Mouse (Mus musculus): Measurements from ENCODE around the gene Srsf4.

DNA sequence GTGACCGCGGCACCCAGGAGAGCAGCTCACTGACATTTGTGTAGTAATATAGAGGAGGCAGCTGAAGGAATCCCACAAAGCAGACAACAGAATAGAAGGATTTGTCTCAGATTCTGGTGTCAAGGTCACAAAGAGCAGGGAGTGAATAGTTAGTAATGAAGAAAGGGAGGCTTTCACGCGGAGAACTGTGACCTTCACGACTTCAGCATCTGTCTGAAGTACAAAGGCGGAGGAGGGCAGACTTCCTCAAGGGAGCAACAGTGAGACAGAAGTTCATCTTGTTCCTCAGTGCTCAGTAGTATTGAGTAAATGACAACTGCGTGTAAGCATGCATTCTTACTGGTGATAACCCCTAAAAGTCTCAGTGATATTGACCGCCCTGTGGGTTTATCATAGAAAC, 77.2 kb downstream of the Srsf4 start:
- TF ChIP-seq CTCF (conservative IDR thresholded peaks at IDR 0.05 in 1 of 2, IDR thresholded peaks at IDR 0.05 in 1 of 2; ENCODE audit: low read depth in 2 of 2, low read length in 2 of 2): no peak
- TF ChIP-seq RCOR1 (conservative IDR thresholded peaks at IDR 0.05; ENCODE audit: low read depth, low read length): no peak
- TF ChIP-seq CHD1 (IDR thresholded peaks at IDR 0.05; ENCODE audit: low read depth, low read length): no peak
- no peak for TF ChIP-seq GABPA (IDR thresholded peaks at IDR 0.05; ENCODE audit: insufficient replicate concordance, low read depth, low read length)
- no peak for TF ChIP-seq ETS1 (conservative IDR thresholded peaks at IDR 0.05; ENCODE audit: low read depth, low read length)
- no peak for TF ChIP-seq MAX (IDR thresholded peaks at IDR 0.05; ENCODE audit: low read length)
- no peak for TF ChIP-seq EP300 (IDR thresholded peaks at IDR 0.05; ENCODE audit: low read length)
- TF ChIP-seq ZNF384 (IDR thresholded peaks at IDR 0.05; ENCODE audit: low read depth, low read length): no peak
- no peak for TF ChIP-seq USF1 (IDR thresholded peaks at IDR 0.05; ENCODE audit: low read depth, low read length)
- no peak for TF ChIP-seq POLR2A (IDR thresholded peaks at IDR 0.05; ENCODE audit: low read depth, low read length)
- no peak for TF ChIP-seq MXI1 (IDR thresholded peaks at IDR 0.05; ENCODE audit: low read depth, low read length)
- no peak for TF ChIP-seq E2F4 (IDR thresholded peaks at IDR 0.05; ENCODE audit: insufficient replicate concordance, low read depth, low read length)
- TF ChIP-seq MEF2A (IDR thresholded peaks at IDR 0.05; ENCODE audit: borderline replicate concordance, low read depth, low read length): no peak
